Mouse (Mus musculus): ENCODE measurements around the gene Gpr155.

DNA sequence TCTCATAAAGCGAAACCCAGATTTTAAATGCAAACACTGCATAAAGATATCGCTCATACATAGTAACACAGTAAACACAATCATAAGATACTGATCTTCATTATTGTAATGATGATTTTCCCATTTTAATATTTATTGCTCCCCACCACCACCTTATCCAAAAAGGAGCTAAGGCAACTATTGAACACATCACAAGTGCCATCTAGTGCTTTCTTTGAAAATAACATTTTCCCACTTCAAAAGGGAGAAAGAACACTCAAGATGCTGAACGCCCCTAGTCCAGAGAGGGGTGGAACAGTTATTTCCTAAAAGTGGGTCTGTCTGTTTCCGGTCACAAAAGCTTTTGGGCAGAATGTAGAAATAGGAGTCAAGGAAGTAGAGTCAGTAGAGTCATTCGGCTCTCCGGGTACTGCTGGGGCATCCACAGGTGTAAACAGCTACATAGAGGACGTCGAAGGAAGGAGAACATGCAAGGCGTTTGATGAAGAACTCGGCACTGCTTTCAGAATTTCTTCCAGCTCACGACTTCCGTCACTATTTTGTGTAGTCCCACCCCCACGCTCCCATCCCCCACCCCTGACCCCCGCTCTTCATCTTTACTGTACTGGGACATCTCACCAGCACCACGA, 17.1 kb upstream of the Gpr155 start:
- TF ChIP-seq CTCF (IDR thresholded peaks at IDR 0.05; ENCODE audit: extremely low read depth, insufficient read length, insufficient replicate concordance, low read depth, low read length) = no peak
- no peak for TF ChIP-seq POLR2A (IDR thresholded peaks at IDR 0.05; ENCODE audit: low read depth, low read length)

All from small intestine, adult 2 months (tissue).